Mouse (Mus musculus): ENCODE data around the gene Slc11a2. TPM values are rescaled to one million over a fixed set of nuclear protein-coding genes. Genes with fewer than 3 reads are reported as not detected.
"Not testable (repeated sequence)": the region's sequence is repeated elsewhere in the genome, so short reads cannot be mapped to it uniquely, and the experiment has no call there.

Slc11a2 gene
- polyA plus RNA-seq, 1 experiment: 68.0 TPM

- TF ChIP-seq CTCF (IDR thresholded peaks at IDR 0.05; ENCODE audit: low read depth, low read length): no peak
- no peaks in the 10 kb centered on the region for H3K4me1 ChIP-seq (ENCODE audit: control insufficient read depth, insufficient read depth, low read length)
- H3K4me3 ChIP-seq (ENCODE audit: insufficient read depth, low read length): no peak within 1 kb of the TSS
These were observed 60.6 kb downstream of the Slc11a2 start, which contains the start of gene Higd1c for GRCm38 (mm10) chr15:100364242-100364641. Gene Higd1c (plus strand): TSS chr15:100364542.

DNA sequence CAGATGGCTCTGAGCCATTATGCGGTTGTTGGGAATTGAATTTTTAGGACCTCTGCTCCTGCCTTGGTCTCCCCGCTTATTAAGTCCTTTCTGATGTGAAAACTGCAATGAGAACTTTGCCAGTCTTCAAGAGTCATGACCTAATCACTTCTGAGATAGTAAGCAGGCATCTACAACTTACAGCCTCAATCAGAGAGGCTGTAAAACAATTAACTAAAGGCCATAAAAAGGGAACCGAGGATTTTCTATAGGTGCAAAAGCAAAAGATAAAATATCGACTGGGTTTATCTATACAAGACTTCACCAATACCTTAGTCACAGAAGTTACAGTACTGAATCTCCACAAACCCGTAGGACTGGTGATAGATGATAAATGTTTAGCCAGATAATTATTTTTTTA lies 69.0 kb downstream of the Slc11a2 start:
- no peak overlapping the region for H3K27ac ChIP-seq (ENCODE audit: insufficient read depth, low read depth, low read length)
- TF ChIP-seq CTCF (IDR thresholded peaks at IDR 0.05; ENCODE audit: low read depth, low read length) (no peak), POLR2A (IDR thresholded peaks at IDR 0.05; ENCODE audit: borderline replicate concordance, low read depth, low read length) (no peak)
- no peak overlapping the region for H3K4me3 ChIP-seq (ENCODE audit: insufficient read depth, low read length)
- H3K4me1 ChIP-seq (ENCODE audit: control insufficient read depth, insufficient read depth, low read length): no peaks in the 10 kb centered on the region

More at GRCm38 (mm10) chr15:100364242-100364641, 60.6 kb downstream of the Slc11a2 start, which contains the start of gene Higd1c:
- H3K27ac ChIP-seq (ENCODE audit: insufficient read depth, low read depth, low read length): no peak within 1 kb of the TSS

- not testable (repeated sequence) for H3K4me3 ChIP-seq (ENCODE audit: insufficient read depth, low read length)
These were observed 71.5 kb downstream of the Slc11a2 start for GRCm38 (mm10) chr15:100353399-100353798.

DNA sequence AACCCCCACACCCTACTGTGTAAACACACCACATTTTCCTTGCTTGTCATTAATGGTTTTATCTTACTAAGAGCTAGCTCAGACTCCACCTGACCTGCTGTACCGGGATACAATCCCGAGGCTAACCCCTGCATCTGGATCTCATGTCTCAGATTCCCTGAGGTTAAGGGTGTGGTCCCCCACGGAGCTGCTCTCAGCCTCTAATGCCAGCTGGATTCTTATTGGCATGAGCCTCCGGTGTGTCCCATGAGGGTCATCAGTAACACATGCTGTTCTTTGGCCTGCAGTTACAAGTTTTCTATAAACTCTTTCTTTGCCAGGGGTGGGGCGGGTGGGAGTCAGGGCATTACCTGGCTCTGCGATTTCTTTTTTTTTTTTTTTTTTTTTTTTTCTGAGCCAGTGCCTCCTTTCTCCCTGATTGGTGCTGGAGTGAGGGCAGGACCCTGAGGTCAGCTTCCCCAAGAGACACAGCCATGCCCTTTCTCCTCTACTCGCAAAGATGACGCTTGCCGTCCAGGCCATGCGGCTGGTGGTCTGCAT lies 72.1 kb downstream of the Slc11a2 start, which contains the start of the genes Methig1 and Mettl7a2:
Methig1 (plus strand) TSS at position 439 of the 540 bp plus-strand sequence.
Mettl7a2 (plus strand) TSS at position 490 of the 540 bp plus-strand sequence.
- Histone ChIP-seq H3K4me3 (ENCODE audit: insufficient read depth, low read length) (no peak within 1 kb of the TSS), H3K27ac (ENCODE audit: insufficient read depth, low read depth, low read length) (no peak within 1 kb of the TSS), H3K4me1 (ENCODE audit: control insufficient read depth, insufficient read depth, low read length) (peaks cover 7% of the 10 kb centered on the region)
- TF ChIP-seq POLR2A (IDR thresholded peaks at IDR 0.05; ENCODE audit: borderline replicate concordance, low read depth, low read length): no peak
- TF ChIP-seq CTCF (IDR thresholded peaks at IDR 0.05; ENCODE audit: low read depth, low read length): no peak

More at GRCm38 (mm10) chr15:100353399-100353798, 71.5 kb downstream of the Slc11a2 start:
- not testable (repeated sequence) for H3K4me1 ChIP-seq (ENCODE audit: control insufficient read depth, insufficient read depth, low read length); H3K27ac ChIP-seq (ENCODE audit: insufficient read depth, low read depth, low read length)

DNA sequence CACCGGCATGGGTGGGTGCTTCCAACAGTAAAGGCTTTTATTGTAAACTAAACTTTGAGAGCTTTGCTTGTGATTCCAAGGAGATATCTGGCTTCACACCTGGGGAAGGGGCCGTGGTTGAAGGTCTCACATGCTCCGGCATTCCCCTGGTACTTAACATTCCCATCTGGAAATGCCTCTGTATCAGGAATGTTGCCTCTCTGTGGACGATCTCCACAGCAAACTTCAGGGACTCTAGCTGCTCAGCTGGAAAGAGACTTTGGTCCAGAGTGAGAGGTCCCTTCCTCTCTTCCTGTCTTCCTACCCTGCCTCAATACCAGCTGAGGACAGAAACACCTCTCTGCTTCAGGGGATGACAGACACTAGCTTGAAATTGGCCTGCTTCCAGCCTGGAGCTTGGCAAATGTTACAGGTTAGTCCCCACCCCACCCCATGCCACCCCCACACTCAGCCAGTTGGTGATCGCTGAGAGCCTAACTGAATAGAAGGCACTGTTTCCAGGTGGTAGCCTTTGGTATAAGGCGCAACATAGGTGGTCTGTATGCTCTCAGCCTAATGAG lies 73.3 kb downstream of the Slc11a2 start:
- TF ChIP-seq CTCF (IDR thresholded peaks at IDR 0.05; ENCODE audit: low read depth, low read length): no peak
- no peak for TF ChIP-seq POLR2A (IDR thresholded peaks at IDR 0.05; ENCODE audit: borderline replicate concordance, low read depth, low read length)
- H3K27ac ChIP-seq (ENCODE audit: insufficient read depth, low read depth, low read length): no peak overlapping the region
- H3K4me3 ChIP-seq (ENCODE audit: insufficient read depth, low read length): no peak overlapping the region
- H3K4me1 ChIP-seq (ENCODE audit: control insufficient read depth, insufficient read depth, low read length): peaks cover 7% of the 10 kb centered on the region

GRCm38 (mm10) chr15:100349496-100349895 lies 75.4 kb downstream of the Slc11a2 start:
- peaks cover 7% of the 10 kb centered on the region for H3K4me1 ChIP-seq (ENCODE audit: control insufficient read depth, insufficient read depth, low read length)
- no peak for TF ChIP-seq CTCF (IDR thresholded peaks at IDR 0.05; ENCODE audit: low read depth, low read length)
- no peak for TF ChIP-seq POLR2A (IDR thresholded peaks at IDR 0.05; ENCODE audit: borderline replicate concordance, low read depth, low read length)
- no peak overlapping the region for H3K27ac ChIP-seq (ENCODE audit: insufficient read depth, low read depth, low read length)
- no peak overlapping the region for H3K4me3 ChIP-seq (ENCODE audit: insufficient read depth, low read length)

DNA sequence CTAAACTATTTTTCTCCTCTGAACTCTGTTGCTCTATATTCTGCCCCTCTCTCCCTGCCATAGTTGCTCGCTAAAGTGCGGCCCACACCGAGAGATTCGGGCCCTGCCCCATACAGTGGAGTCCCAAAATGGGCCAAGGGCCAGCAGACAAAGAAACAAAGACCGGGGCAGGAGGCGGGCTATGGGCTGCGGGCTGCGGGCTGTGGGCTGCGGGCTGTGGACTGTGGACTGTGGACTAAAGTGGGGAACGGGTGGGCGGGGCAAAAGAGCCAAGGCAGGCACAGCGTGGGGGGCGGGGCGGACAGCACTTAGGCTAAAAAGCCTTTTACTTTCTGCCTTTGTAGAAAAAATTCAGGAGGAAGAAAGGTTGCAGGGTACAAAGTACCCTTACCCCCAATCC lies 78.1 kb downstream of the Slc11a2 start:
- no peak overlapping the region for H3K4me3 ChIP-seq (ENCODE audit: insufficient read depth, low read length)
- peaks cover 7% of the 10 kb centered on the region for H3K4me1 ChIP-seq (ENCODE audit: control insufficient read depth, insufficient read depth, low read length)
- TF ChIP-seq POLR2A (IDR thresholded peaks at IDR 0.05; ENCODE audit: borderline replicate concordance, low read depth, low read length) (no peak), CTCF (IDR thresholded peaks at IDR 0.05; ENCODE audit: low read depth, low read length) (no peak)
- H3K27ac ChIP-seq (ENCODE audit: insufficient read depth, low read depth, low read length): no peak overlapping the region

DNA sequence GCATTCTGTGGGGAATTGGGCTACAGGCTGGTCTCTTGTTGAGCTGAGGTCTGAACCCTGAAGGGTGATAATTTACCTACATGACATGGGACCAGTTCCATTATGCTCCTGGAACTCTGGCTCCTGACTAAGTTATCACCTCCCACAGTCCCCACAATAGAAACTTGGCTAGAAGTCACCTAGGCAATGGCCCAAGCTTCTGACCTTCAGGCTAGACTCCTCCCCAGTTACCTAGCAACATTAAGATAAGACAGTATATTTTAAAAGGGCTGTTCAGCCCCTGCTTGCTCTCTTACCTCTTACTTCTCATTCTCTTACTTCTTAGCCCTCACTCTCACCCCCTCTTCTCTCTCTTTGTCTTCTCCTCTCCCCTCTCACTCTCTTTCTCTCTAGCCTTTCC lies 79.4 kb downstream of the Slc11a2 start:
- TF ChIP-seq POLR2A (IDR thresholded peaks at IDR 0.05; ENCODE audit: borderline replicate concordance, low read depth, low read length) (no peak), CTCF (IDR thresholded peaks at IDR 0.05; ENCODE audit: low read depth, low read length) (no peak)
- no peak overlapping the region for H3K4me3 ChIP-seq (ENCODE audit: insufficient read depth, low read length)

GRCm38 (mm10) chr15:100341314-100341980 lies 83.4 kb downstream of the Slc11a2 start:
- not testable (repeated sequence) for H3K4me1 ChIP-seq (ENCODE audit: control insufficient read depth, insufficient read depth, low read length); H3K4me3 ChIP-seq (ENCODE audit: insufficient read depth, low read length); H3K27ac ChIP-seq (ENCODE audit: insufficient read depth, low read depth, low read length)

More for the DNA sequence above, 79.4 kb downstream of the Slc11a2 start:
- Histone ChIP-seq H3K4me1 (ENCODE audit: control insufficient read depth, insufficient read depth, low read length) (peaks cover 7% of the 10 kb centered on the region), H3K27ac (ENCODE audit: insufficient read depth, low read depth, low read length) (no peak overlapping the region)

Other genes with a start within 250 kb of the Slc11a2 start
- gene Atf1, start 197.3 kb downstream of the Slc11a2 start, polyA plus RNA-seq (2012; ENCODE audit: insufficient read depth, insufficient read length, missing spikeins): 51.1 and 54.6 TPM in 2 replicates
- not detected in 2 replicates for gene Tmprss12, start 144.2 kb downstream of the Slc11a2 start, polyA plus RNA-seq (2012; ENCODE audit: insufficient read depth, insufficient read length, missing spikeins)
- 43.3 and 46.4 TPM in 2 replicates for gene Mettl7a1, start 120.9 kb downstream of the Slc11a2 start, polyA plus RNA-seq (2012; ENCODE audit: insufficient read depth, insufficient read length, missing spikeins)
- gene Mettl7a3, start 90.1 kb downstream of the Slc11a2 start, polyA plus RNA-seq (2012; ENCODE audit: insufficient read depth, insufficient read length, missing spikeins): not detected in 2 replicates
- not detected in 2 replicates for gene Methig1, start 71.9 kb downstream of the Slc11a2 start, polyA plus RNA-seq (2012; ENCODE audit: insufficient read depth, insufficient read length, missing spikeins)
- not detected in 2 replicates for gene Mettl7a2, start 71.9 kb downstream of the Slc11a2 start, polyA plus RNA-seq (2012; ENCODE audit: insufficient read depth, insufficient read length, missing spikeins)
- not detected in 2 replicates for gene Higd1c, start 60.5 kb downstream of the Slc11a2 start, polyA plus RNA-seq (2012; ENCODE audit: insufficient read depth, insufficient read length, missing spikeins)
- gene Gm5475, start 2.9 kb downstream of the Slc11a2 start, polyA plus RNA-seq (2012; ENCODE audit: insufficient read depth, insufficient read length, missing spikeins): not detected in 2 replicates
- gene Letmd1, start 44.0 kb upstream of the Slc11a2 start, polyA plus RNA-seq (2012; ENCODE audit: insufficient read depth, insufficient read length, missing spikeins): 41.7 and 45.7 TPM in 2 replicates
- 2.2 and 2.8 TPM in 2 replicates for gene Csrnp2, start 70.4 kb upstream of the Slc11a2 start, polyA plus RNA-seq (2012; ENCODE audit: insufficient read depth, insufficient read length, missing spikeins)
- gene Tfcp2, start 126.9 kb upstream of the Slc11a2 start, polyA plus RNA-seq (2012; ENCODE audit: insufficient read depth, insufficient read length, missing spikeins): 9.4 and 10.2 TPM in 2 replicates
- 23.4 and 27.0 TPM in 2 replicates for gene Pou6f1, start 174.9 kb upstream of the Slc11a2 start, polyA plus RNA-seq (2012; ENCODE audit: insufficient read depth, insufficient read length, missing spikeins)
- gene Dazap2, start 190.3 kb upstream of the Slc11a2 start, polyA plus RNA-seq (2012; ENCODE audit: insufficient read depth, insufficient read length, missing spikeins): 466 and 503 TPM in 2 replicates
- 94.1 and 103 TPM in 2 replicates for gene Smagp, start 211.9 kb upstream of the Slc11a2 start, polyA plus RNA-seq (2012; ENCODE audit: insufficient read depth, insufficient read length, missing spikeins)
- gene Bin2, start 244.5 kb upstream of the Slc11a2 start, polyA plus RNA-seq (2012; ENCODE audit: insufficient read depth, insufficient read length, missing spikeins): 132 and 135 TPM in 2 replicates

Data from bone marrow macrophage, adult 2 months (primary cell).